Mouse (Mus musculus) liver, embryonic 12.5 days (tissue): ENCODE data around the gene Haao. TPM values are rescaled to one million over a fixed set of nuclear protein-coding genes. Genes with fewer than 3 reads are reported as not detected.

Experiments
- ATAC-seq: fragments of 200-750 bp; cut with Nextera tagmentation; 2 replicates; pipeline ENCODE4 v1.8.0; 2017; ENCODE audit warnings: moderate number of reproducible peaks, mild to moderate bottlenecking, moderate library complexity
- H3K27ac ChIP-seq: fragments of 300-500 bp; sonication (generic); 2 replicates; pipeline ENCODE4 v1.5.1; 2016; ENCODE audit warnings: mild to moderate bottlenecking
- H3K27me3 ChIP-seq: fragments of 300-500 bp; sonication (generic); replicated peaks from 2 replicates; pipeline ENCODE4 v1.6.1; 2016; ENCODE audit warnings: mild to moderate bottlenecking, moderate library complexity
- H3K36me3 ChIP-seq: fragments of 300-500 bp; sonication (generic); 2 replicates; pipeline ENCODE4 v1.6.1; 2016; ENCODE audit warnings: mild to moderate bottlenecking, moderate library complexity
- H3K4me1 ChIP-seq: fragments of 300-500 bp; sonication (generic); 2 replicates; pipeline ENCODE4 v1.6.1; 2016
- H3K4me2 ChIP-seq: fragments of 300-500 bp; sonication (generic); 2 replicates; pipeline ENCODE4 v1.6.1; 2016; ENCODE audit warnings: mild to moderate bottlenecking, moderate library complexity
- H3K4me3 ChIP-seq: fragments of 300-500 bp; sonication (generic); 2 replicates; pipeline ENCODE4 v1.5.1; 2016; ENCODE audit warnings: mild to moderate bottlenecking, moderate library complexity
- H3K9ac ChIP-seq: fragments of 300-500 bp; sonication (generic); 2 replicates; pipeline ENCODE4 v1.6.1; 2016; ENCODE audit warnings: mild to moderate bottlenecking, moderate library complexity
- H3K9me3 ChIP-seq: fragments of 300-500 bp; sonication (generic); replicated peaks from 2 replicates; pipeline ENCODE4 v1.6.1; 2016; ENCODE audit warnings: mild to moderate bottlenecking, moderate library complexity
- WGBS: fragments of 180-500 bp; shearing (Covaris S2); methylation state at CpG from one replicate; pipeline ENCODE4 v1.1.7; 2016; ENCODE audit not compliant: insufficient replicate concordance; 5-methylcytosine and 5-hydroxymethylcytosine counted together
- polyA plus RNA-seq: library from polyadenylated mRNA; unstranded; fragments of >200 nt; fragmentation: Nextera tagmentation; extraction: Ambion mirVana; gene quantifications from 2 replicates; pipeline ENCODE4 v1.2.1, GENCODE M21; 2016

Gene Haao
- polyA plus RNA-seq, 1 experiment from 2014 or later, result 7.7 TPM

DNA sequence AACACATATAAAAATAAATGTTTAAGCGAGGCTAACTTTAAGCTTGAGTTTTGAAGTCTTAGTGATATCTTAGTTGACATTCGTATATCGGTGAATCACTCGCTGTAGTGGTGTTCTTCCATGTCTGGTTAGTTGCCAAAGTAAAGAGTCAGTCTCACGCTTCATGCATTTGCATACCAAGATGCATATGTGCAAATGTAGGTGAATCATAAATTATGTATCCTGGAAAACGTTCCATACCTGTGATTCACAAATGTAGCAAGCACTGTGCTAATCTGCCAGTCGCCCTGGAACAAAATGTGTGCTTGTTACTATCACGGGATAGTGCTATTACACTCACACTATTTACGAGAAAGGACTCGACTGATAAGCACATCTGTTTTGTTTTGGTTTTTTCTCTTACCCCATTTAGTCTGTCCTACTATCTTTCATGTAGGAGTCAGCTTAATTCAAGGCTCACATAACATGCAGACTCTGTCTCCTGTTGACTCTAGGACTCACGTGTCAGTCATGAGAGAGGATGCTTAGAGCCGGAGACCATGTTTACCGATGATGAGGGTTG, 37.3 kb upstream of the Haao start:
- no peaks in the 10 kb centered on the region for H3K9me3 ChIP-seq
- no peak overlapping the region for H3K4me2 ChIP-seq
- H3K27me3 ChIP-seq, result no peaks in the 10 kb centered on the region
- 65% methylated on average over 13 of the region's 13 CpGs for WGBS
- peaks cover 4% of the 10 kb centered on the region for H3K4me1 ChIP-seq
- no peaks in the 10 kb centered on the region for H3K36me3 ChIP-seq
- no peak overlapping the region for H3K27ac ChIP-seq
- no peak for ATAC-seq
- H3K4me3 ChIP-seq, result no peak overlapping the region
- no peak overlapping the region for H3K9ac ChIP-seq

DNA sequence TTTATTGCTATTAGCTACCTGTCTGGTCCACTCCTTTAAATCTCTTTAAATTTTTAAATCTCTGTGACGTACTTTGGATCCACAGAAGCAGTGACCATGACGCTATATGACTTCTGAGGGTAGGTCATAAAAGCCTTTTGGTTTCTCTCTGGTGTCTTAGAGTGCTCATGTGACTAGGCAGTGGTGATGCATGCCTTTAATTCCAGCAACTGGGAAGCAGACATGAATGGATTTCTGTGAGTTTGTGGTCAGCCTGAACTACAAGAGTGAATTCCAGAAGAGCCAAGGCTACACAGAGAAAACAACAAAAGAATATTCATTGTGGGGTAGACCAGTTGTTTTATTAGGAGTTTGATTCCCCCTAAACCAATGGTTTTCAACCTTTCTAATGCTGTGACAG, 35.0 kb upstream of the Haao start:
- no peak overlapping the region for H3K9ac ChIP-seq
- H3K4me1 ChIP-seq, result no peaks in the 10 kb centered on the region
- no peak overlapping the region for H3K4me3 ChIP-seq
- no peak overlapping the region for H3K27ac ChIP-seq
- ATAC-seq, result no peak
- no peaks in the 10 kb centered on the region for H3K36me3 ChIP-seq
- WGBS, result 77% methylated on average over 2 of the region's 2 CpGs
- H3K4me2 ChIP-seq, result no peak overlapping the region
- no peaks in the 10 kb centered on the region for H3K9me3 ChIP-seq
- H3K27me3 ChIP-seq, result no peaks in the 10 kb centered on the region

DNA sequence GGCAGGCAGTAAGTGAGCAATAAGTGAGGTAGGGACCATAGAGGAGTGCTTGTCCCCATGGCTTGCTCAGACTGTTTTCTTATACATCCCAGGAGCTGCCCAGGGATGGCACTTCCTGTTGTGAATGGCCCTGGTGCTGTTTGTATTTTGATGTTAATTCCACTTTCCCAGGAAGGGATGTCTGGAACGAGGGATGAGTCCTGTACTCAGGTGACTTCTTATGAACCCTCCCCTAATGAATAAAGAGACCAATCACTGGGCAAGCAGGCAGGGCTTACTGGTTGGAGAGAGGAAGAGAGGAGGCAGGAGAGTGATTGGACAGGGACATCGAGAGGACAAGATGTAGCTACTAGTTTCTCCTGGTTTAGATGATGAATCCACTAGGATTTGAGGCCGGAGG, 33.3 kb upstream of the Haao start:
- Histone ChIP-seq H3K4me2 (no peak overlapping the region), H3K9me3 (no peaks in the 10 kb centered on the region), H3K36me3 (no peaks in the 10 kb centered on the region), H3K27me3 (no peaks in the 10 kb centered on the region), H3K9ac (no peak overlapping the region), H3K4me1 (no peaks in the 10 kb centered on the region), H3K4me3 (no peak overlapping the region), H3K27ac (no peak overlapping the region)
- WGBS, result 67% methylated on average over 3 of the region's 3 CpGs
- ATAC-seq, result no peak

DNA sequence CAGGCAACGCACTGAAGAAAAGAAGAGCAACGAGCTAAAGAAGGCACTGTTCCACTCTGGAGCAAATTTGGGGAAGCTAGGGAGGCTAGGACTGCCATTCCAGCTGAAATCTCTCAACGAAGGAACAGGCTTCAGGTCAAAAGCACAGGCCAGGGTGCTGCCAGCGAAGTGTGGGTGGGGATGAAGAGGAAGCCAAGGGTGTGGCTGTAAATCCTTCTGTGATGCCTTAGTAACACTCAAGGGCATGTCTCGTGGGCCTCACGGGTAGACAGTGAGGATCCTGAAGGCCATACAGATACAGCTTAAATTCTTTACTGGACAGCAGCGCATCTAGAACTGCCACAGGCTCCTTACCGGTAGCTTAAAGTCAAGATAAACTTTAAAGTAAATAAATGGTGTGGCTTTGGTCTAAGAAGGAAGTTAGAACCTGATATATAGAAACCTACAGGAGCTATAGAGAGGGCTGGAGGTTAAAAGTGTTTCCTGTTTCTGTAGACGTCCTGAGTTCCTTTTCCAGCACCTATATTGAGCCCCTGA, 32.5 kb upstream of the Haao start:
- no peak overlapping the region for H3K27ac ChIP-seq
- no peaks in the 10 kb centered on the region for H3K9me3 ChIP-seq
- H3K36me3 ChIP-seq, result no peaks in the 10 kb centered on the region
- H3K4me1 ChIP-seq, result no peaks in the 10 kb centered on the region
- WGBS, result 43% methylated on average over 9 of the region's 9 CpGs
- no peak overlapping the region for H3K4me2 ChIP-seq
- H3K4me3 ChIP-seq, result no peak overlapping the region
- no peak overlapping the region for H3K9ac ChIP-seq
- no peaks in the 10 kb centered on the region for H3K27me3 ChIP-seq
- ATAC-seq, result no peak

DNA sequence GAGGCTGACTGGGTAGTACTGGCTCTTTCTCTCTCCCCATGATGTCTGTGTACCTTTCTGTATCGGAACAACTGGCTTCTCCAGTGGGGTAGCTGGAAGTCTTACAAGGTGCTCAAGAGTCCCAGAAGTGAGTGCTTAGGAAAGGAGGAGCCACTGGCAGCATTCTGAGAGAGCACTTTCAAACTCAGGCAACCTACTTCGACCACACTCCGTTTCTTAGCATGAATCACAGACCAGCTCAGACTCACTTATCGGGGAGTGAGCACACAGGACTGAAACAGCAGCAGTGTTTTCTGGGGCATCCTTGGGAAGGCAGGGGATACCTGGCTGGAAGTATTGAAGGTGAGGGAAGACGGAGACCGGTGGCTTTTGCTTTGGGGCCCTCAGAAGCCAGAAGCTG, 31.9 kb upstream of the Haao start:
- no peaks in the 10 kb centered on the region for H3K36me3 ChIP-seq
- H3K4me1 ChIP-seq, result no peaks in the 10 kb centered on the region
- 84% methylated on average over 6 of the region's 6 CpGs for WGBS
- H3K9ac ChIP-seq, result no peak overlapping the region
- H3K27me3 ChIP-seq, result no peaks in the 10 kb centered on the region
- H3K4me2 ChIP-seq, result no peak overlapping the region
- no peak overlapping the region for H3K4me3 ChIP-seq
- H3K27ac ChIP-seq, result no peak overlapping the region
- H3K9me3 ChIP-seq, result no peaks in the 10 kb centered on the region
- no peak for ATAC-seq

DNA sequence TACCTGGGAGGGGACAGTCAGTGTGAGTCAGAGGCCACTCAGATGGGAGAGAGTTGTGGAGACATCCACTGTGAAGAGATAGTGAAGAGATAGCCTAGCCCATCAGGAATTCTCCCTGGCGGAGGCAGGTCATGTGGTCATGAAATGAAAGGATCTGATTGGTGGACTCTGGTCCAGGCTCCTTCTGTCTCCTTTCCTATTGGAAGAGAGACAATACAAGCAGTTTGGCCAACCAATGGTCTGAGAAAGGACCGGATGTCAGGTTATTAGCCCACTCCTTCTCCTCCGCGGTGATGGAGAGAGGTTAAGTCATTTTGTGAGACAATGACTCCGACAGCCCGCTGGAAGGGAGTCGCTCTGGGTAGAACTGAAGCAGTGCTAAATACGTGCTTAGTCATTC, 26.8 kb upstream of the Haao start:
- Histone ChIP-seq H3K36me3 (no peaks in the 10 kb centered on the region), H3K9ac (no peak overlapping the region), H3K4me3 (no peak overlapping the region), H3K4me2 (no peak overlapping the region), H3K27me3 (no peaks in the 10 kb centered on the region), H3K9me3 (no peaks in the 10 kb centered on the region), H3K27ac (no peak overlapping the region), H3K4me1 (no peaks in the 10 kb centered on the region)
- ATAC-seq, result 0 out of 2 replicates have a peak, but pooled peaks have one; percentile 13
- 67% methylated on average over 8 of the region's 8 CpGs for WGBS

DNA sequence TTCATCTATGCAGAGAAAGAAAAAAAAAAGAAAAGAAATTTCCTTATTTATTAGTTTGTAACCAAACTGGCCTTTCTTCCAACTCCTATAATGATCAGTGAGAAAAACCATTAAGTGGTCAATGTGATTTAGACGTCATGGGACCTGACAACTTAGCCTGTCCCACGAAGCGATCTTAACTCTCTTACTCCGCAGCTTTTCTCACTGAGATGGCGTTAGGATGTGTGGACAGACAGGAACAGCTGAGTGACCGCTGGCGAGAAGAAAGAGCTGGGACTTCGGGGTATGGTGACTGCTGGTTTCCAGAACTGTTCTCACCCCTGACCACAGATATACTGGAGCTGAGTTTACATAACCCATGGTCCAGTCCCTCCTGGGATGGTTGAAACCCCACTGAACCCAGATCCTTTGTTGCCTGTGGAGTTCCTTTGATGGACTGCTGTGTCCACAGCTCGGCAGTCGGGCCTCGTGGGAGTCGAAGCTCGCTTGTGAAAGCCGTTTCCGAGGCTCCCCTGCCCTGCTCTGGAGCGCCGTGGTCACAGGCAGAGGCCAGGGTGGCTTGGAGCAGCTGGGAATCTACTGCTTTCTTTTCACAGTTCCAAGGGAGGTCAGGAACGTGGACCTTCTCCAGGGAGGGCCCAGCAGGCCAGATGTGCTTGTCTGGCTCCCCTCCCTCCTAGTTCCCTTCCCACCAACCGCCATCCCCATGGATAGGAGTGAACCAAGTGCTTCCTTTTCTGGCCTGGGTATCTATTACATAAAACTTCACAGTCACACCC, 25.8 kb upstream of the Haao start:
- Histone ChIP-seq H3K27me3 (no peaks in the 10 kb centered on the region), H3K27ac (no peak overlapping the region), H3K9me3 (no peaks in the 10 kb centered on the region), H3K36me3 (no peaks in the 10 kb centered on the region), H3K4me3 (no peak overlapping the region), H3K9ac (no peak overlapping the region), H3K4me2 (no peak overlapping the region), H3K4me1 (no peaks in the 10 kb centered on the region)
- WGBS, result 76% methylated on average over 19 of the region's 19 CpGs
- ATAC-seq, result no peak

DNA sequence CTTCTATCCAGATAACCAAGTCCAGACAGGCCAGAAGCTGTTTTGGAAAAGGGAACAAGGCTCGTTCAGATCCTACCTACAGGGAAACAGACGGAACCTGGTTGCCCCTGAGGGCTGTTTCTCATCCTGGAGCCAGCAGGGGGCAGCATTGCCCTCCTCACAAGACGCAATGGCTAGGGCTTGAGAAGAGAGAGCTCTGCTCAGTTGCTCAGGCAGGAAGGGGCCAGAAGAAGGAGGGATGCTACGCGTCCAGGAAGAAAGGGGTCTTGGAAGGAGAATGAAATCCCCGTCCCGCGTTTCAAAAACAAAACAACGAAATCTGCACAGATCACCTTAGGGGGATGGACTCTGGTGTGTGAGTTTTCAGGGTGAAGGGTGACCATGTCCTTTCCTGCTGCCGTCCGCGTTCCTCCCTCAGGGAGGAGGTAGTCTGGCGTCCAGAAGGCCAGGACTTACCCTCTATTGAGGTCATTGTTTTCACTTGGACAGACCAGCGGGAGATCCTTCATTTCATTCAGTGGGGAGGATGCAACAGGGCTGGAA, 25.1 kb upstream of the Haao start:
- WGBS, result 27% methylated on average over 14 of the region's 14 CpGs
- Histone ChIP-seq H3K9me3 (no peaks in the 10 kb centered on the region), H3K36me3 (no peaks in the 10 kb centered on the region), H3K27ac (no peak overlapping the region), H3K4me1 (no peaks in the 10 kb centered on the region), H3K27me3 (no peaks in the 10 kb centered on the region), H3K4me3 (no peak overlapping the region), H3K9ac (no peak overlapping the region), H3K4me2 (no peak overlapping the region)
- peak; percentile 48 for ATAC-seq

DNA sequence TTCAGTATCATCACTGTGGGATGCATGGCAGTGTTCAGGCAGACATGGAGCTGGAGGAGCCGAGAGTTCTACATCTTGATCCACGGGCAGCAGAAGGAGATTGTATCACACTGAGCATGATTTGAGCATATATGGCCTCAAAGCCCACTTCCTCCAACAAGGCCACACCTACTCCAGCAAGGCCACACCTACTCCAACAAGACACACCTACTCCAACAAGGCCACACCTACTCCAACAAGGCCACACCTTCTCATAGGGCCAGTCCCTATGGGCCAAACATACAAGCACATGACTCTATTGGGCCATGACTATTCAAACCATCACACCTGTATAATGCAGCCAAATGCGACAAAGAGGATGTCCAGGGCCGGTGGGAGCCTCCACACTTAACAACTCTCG, 23.6 kb upstream of the Haao start:
- Histone ChIP-seq H3K27ac (no peak overlapping the region), H3K4me2 (no peak overlapping the region), H3K4me3 (no peak overlapping the region), H3K4me1 (no peaks in the 10 kb centered on the region), H3K36me3 (no peaks in the 10 kb centered on the region), H3K9ac (no peak overlapping the region), H3K27me3 (no peaks in the 10 kb centered on the region), H3K9me3 (no peaks in the 10 kb centered on the region)
- WGBS, result 67% methylated on average over 5 of the region's 5 CpGs
- no peak; the same call in 1 of the 2 replicates for ATAC-seq

DNA sequence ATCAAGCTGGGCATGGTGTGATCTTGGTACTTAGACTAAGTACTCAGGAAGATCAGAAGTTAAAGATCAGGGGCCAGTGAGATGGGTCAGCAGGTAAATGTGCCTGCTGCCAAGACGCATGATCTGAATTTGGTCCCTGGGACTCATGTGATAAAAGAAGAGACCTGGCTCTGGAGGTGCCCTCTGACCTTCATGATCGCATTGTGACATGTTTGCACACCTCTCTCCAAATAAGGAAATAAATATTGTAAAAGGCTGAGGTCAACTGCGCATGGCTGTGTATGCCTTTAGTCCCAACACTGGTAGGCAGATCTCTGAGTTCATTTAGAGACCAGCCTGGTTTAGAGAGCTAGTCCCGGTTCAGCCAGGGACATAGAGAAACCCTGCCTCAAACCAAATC, 22.6 kb upstream of the Haao start:
- H3K4me2 ChIP-seq, result no peak overlapping the region
- WGBS, result 73% methylated on average over 4 of the region's 4 CpGs
- no peaks in the 10 kb centered on the region for H3K27me3 ChIP-seq
- H3K9me3 ChIP-seq, result no peaks in the 10 kb centered on the region
- no peaks in the 10 kb centered on the region for H3K4me1 ChIP-seq
- H3K36me3 ChIP-seq, result no peaks in the 10 kb centered on the region
- H3K9ac ChIP-seq, result no peak overlapping the region
- no peak overlapping the region for H3K4me3 ChIP-seq
- ATAC-seq, result no peak
- H3K27ac ChIP-seq, result no peak overlapping the region

DNA sequence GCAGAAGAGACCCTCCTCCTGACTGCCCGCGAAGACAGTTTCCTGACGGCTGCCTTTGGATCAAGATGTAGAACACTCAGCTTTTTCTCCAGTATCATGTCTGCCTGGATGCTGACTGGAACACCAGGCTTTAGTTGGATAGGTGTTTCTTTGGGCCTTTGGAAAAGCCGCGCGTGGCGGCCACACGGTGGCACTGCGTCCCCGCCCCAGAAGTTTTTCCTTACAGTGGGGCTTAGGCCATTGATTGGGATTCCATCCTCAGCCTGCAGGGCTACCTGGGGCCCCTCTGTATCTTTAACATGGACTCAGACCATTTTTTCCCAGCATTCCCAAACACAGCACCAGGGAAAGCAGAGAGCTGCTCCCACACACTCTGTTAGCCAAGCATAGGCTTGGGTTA, 18.8 kb upstream of the Haao start:
- no peaks in the 10 kb centered on the region for H3K36me3 ChIP-seq
- H3K27ac ChIP-seq, result no peak overlapping the region
- H3K4me3 ChIP-seq, result no peak overlapping the region
- H3K27me3 ChIP-seq, result peaks cover 10% of the 10 kb centered on the region; the same call in 1 of the 2 replicates
- H3K9ac ChIP-seq, result no peak overlapping the region
- no peaks in the 10 kb centered on the region for H3K9me3 ChIP-seq
- no peak overlapping the region for H3K4me2 ChIP-seq
- no peak for ATAC-seq
- 23% methylated on average over 10 of the region's 10 CpGs for WGBS
- H3K4me1 ChIP-seq, result peaks cover 12% of the 10 kb centered on the region

DNA sequence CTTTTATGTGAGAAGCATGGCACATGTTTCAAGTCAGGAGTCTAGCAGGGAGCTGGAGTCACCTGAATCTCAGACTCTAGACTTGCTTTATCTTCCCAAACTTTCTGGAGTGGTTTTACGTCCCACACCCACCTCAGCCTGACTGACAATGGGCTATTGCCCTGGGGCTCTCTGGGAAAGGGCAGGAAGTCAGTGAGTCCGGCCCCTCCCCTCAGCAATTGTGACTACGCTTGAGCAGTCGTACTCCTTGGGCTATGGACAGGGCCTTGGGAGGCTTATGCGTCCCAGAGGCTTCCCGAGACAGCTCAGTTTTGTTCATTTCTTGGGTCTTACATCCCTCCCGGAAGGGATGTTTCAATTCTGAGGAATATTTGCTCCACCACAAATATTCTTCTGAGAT, 17.6 kb upstream of the Haao start:
- 69% methylated on average over 7 of the region's 7 CpGs for WGBS
- no peak for ATAC-seq
- H3K27me3 ChIP-seq, result peaks cover 10% of the 10 kb centered on the region; the same call in 1 of the 2 replicates
- no peaks in the 10 kb centered on the region for H3K36me3 ChIP-seq
- H3K9ac ChIP-seq, result no peak overlapping the region
- no peak overlapping the region for H3K4me3 ChIP-seq
- H3K4me2 ChIP-seq, result no peak overlapping the region
- H3K9me3 ChIP-seq, result no peaks in the 10 kb centered on the region
- no peak overlapping the region for H3K27ac ChIP-seq
- peaks cover 18% of the 10 kb centered on the region for H3K4me1 ChIP-seq
